Mouse (Mus musculus) kidney, adult 11 months (tissue): ENCODE results near the gene Neu2.
A peak's percentile ranks its signal among the peaks of the same experiment; 100 is the strongest.
"Not testable (repeated sequence)": the region's sequence is repeated elsewhere in the genome, so short reads cannot be mapped to it uniquely, and the experiment has no call there.

Experiments used
- DNase-seq: peaks from one replicate; pipeline ENCODE4 v3.0.0; 2022

Neu2 gene

DNA sequence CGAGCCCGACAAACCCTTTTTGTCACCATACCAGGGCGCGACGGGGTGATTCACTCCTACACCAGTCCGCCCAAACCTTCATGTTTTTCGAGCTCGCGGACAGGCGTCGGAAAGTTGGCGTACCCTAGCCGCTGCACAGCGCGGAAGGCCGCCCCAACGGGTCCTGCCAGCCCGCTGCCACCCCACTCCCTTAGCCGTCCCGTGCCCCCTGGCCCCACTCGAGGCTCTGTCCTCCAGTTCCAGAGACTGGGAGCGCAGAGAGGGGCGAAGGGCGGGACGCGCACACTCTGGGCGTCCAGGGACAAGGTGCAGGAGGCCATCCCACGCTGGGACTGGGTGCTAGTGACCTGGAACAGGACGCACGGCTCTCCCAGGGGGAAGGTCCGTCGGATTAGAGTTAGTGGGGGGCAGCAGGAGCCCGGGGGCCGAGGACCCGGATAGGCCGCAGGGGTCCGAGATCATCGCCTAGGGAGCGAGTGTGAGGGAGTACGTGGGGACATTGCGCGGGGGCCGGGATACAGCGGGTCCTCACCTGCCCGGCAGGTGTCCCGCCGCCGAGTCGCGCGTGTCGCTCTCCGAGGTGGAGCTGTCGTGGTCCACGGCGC, at the start of gene Neu2:
Gene Neu2 (plus strand): TSS at position 329 of the 605 bp plus-strand sequence.
- peak; percentile 52 for DNase-seq

DNA sequence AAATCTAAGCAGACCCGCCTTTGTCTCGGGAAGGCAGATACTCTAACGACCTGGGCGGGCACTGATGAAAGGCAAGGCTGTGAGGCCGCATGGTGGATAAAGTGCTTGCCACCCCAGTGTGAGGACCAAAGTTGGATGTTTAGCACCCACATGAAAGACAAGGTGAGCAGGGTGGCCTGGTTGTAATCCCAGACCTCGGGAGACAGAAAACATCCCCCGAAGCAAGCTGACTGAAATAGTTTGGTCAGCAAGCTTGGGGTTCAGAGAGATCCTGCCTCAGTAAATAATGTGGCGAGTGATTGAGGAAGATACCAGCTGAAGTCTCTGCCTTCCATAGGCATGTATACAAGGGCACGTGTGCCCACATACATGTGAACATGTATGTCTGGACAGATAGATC, 42.2 kb upstream of the Neu2 start:
- no peak for DNase-seq

DNA sequence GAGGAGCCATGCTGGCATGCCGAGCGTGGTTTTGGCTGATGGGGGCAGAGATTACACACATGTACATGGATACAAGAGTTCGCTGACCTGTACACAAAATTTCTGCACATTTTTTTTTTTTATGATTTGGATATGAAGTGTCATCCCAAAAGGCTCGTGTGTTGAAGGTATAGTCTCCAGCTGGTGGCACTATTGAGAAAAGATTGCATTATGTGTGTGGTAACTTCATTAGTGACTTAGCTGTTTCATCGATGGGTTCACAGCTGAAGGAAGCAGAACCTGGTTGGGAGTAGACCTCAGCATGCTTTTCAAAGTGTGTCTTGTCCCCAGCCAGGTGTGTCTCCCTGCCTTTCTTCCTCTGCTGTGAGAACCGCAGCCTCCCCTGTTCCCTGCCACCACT, 41.4 kb upstream of the Neu2 start:
- no peak for DNase-seq

- not testable (repeated sequence) for DNase-seq
These were observed 39.7 kb upstream of the Neu2 start, which contains the start of gene Snorc for GRCm38 (mm10) chr1:87469971-87470370. Snorc (plus strand) TSS chr1:87470271.

- no peak for DNase-seq
These were observed 37.8 kb upstream of the Neu2 start for GRCm38 (mm10) chr1:87471914-87472313.

- DNase-seq, result peak; percentile 78
These were observed 37.1 kb upstream of the Neu2 start for GRCm38 (mm10) chr1:87472576-87472975.

- no peak for DNase-seq
These were observed 34.4 kb upstream of the Neu2 start for GRCm38 (mm10) chr1:87475076-87475895.

DNA sequence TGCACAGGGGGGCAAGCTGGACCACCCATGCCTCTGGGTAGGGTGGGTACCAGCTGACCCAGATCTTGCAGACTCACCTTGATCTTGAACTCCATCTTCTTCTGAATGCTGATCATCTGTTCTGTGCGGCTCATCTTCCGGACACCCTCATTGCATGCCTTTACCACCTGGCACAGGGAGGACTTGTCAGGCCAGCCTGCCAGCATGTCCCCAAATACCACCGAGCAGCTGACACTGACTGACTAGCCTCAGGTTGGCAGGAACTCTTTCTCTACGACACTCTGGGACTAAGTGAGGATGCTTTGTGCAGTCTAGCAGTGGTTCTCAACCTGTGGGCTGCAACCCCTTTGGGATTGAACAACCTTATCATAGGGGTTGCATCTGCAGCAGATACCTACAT, 27.1 kb upstream of the Neu2 start:
- no peak for DNase-seq

GRCm38 (mm10) chr1:87486386-87486785, 23.3 kb upstream of the Neu2 start:
- no peak for DNase-seq

DNA sequence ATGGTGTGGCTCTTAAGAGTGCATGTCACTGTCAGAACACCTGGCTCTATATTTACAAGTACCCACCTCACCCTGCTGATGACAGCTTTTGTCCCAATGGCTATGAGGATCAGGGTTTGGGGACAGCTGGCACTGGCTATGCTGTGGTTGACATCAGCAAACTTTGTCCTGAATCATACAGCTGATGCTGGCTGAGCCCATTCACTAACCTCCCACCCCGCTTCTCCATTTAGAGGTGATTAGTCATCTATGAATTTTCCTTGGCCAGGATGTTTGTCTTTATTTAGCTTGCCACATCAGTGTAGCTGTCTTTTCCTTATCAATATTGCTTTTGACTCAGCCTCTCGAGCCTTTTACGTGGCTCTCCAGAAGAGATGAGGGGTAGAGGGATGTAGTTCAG, 17.4 kb upstream of the Neu2 start:
- no peak for DNase-seq

- no peak for DNase-seq
These were observed 16.1 kb upstream of the Neu2 start for GRCm38 (mm10) chr1:87493542-87493941.

DNA sequence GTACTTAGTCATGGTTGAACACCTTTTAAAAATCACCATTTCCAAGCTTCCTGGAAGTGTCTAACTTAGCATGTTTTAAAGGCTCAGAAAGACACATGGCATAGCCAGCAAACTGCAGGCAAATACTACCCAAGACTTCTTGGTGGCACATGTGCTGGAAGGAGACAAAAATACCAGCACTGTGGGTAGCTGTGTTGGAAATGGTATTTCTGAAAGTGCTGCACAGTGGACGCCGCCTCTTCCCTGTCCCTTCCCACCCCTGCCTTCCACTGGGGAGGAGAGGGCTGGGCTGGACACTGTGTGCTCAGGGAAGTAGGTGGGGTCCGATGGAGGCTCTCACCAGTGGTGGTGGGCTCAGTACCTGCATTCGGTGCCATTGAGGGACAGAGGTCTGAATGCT, 4.2 kb upstream of the Neu2 start:
- no peak for DNase-seq

DNA sequence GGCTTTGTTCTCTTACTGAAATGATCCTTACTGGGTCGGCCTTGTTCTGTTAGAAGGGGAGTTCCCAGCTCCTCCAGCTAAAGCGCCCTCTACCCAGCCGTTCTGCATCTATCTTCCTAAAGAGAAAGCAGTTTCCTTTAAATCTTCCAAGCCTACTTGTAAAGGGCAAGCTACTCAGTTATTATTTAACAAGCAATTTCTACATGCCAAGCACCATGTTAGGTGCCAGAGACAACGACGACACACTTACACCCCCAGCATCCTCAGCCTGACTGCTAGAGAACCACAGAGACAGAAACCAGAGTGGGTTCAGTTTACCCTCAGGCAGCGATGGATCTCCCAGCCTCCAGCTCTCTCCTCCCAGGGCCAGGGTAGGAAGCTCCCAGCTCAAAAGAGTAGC, 1.8 kb upstream of the Neu2 start:
- DNase-seq, result peak; percentile 36

DNA sequence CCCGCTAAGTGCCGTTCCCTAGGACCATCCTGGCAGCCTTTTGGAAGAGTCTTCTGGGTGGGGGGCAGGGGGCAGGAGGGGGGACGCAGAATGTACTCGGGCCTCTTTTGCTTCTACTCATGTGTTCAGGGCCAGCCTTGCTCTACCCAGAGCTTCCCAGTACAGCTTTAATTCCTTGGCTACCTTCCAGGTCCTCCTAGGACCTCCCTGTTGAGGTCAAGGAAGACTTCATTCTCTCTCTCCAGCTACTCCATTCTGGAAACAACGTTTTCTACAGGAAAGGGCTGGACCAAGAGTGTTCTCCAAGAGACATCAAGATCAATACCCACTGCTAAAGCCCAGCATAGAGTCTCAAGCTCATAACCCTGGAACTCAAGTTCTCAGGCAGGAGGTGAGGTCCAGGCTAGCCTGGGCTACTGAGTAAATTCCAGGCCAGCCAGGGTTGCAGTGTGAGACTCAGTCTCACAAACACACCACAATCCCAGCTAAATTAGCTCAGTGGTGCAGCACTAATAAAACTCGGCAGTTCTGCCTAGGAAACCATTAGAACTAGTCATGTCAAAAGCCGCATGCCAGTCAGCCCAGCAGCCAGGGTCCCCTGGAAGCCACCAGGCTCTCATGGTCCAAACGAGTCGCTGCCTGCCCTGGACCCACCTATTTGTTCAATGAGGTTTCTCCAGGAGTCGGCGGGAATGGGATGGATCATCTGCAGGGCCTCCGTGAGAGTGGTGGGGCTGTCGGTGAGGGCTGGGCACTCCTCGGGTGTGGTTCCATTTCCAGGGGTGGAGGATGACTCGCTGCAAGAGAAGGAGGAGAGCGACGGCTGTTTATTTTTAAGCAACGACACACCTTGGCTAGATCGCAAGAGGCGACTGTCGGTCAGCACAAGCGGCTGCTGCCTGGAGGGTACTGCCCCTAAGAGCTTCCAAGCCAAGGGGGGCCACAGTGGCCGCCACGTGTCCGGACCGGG, 813 bp upstream of the Neu2 start:
- DNase-seq, result no peak

DNA sequence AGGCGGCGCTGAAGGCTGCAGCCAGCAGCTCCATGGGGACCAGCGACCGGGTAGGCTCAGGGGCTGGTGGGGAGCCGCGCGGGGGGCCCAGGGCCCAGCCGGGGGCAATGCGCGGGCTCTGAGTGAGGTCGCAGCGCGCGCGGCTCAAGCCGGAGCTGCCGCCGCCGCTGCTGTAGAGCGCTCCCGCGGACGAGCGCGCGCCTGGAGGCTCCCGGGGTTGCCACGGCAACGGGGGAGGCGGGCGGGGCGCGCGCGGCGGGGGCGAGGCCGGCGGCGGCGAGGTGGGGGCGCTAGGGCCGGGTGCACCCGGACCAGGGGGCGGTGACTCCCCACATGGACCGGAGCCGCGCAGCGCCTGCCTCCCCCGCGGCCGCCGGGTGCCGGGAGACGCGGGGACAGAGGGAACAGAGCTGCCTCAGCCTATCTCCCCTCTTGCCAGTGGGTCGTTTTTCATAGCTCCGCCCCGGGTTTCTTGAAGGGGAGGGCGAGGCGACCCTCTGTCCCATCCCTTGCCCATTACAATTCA, 540 bp downstream of the Neu2 start:
- DNase-seq, result no peak

DNA sequence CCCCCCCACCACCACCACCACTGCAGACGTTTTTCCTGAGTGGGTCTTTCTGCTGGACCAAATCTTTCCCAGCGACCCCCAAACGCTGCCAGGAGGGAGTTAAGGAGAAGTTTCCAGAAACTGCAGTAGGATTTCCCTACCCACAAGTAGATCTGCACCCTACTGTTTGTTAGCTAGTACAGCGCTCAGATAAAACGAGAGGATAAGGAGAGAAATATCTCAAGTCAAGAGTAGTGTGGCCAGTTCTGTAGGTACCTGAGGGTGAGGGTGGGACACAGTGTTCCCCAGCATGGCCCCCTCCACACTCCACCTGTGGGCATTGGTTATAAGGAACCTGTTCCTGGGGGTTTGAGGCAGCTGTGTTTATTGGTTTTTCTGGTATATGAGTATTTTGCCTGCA, 1.2 kb downstream of the Neu2 start:
- DNase-seq, result no peak

DNA sequence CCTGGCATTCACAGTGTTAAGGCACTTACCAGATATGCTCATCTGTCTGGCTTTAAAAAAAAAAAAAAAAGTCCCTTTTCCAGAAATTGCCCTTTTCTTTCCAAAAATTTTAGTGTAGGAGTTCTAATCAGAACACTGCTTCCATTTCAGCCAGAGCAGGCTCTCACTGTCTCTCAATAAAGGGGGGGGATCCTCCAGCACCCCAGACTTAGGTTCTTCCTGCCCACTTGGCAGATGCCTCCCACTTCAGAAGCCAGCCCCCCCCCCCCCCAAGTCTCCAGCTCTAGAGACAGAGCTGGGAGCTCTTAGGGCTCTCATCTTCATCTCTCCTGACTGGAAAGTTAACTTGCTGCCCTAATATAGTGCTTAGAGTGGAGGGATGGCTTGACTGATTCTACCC, 10.8 kb downstream of the Neu2 start:
- no peak for DNase-seq

DNA sequence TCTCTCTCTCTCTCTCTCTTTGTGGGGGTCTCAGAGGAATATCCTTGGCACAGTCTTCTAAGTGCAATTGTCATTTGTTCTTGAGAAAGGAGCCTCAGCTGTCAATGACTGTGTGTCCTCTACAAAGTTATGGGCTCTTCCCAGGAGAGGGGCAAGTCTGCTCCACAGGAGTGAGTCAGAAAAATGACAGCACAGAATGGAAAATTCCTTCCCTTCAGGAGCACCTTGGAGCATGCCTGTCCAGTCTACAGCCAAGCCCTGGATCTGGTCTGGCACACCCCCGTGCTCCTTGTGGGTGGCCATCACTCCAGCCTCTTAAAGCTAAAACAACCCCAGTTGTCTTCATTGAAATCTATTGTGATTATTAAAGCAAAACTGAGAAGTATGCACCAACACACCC, 11.8 kb downstream of the Neu2 start:
- DNase-seq, result no peak

DNA sequence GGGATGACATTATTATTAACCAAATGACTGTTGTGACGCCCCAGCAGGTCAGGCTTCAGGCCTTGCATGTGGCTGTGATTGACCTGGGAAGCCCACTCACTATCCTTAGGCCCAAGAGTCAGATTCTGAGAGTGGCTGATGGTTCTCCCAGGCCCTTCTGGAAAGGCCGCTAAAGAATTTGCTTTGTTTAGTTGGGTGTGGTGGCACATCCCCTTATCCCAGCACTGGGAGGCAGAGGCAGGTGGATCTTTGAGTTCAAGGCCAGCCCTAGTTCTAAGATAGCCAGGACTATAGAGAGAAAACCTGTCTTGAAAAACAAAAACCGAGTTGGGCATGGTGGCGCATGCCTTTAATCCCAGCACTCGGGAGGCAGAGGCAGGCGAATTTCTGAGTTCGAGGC, 15.4 kb downstream of the Neu2 start:
- DNase-seq, result no peak

DNA sequence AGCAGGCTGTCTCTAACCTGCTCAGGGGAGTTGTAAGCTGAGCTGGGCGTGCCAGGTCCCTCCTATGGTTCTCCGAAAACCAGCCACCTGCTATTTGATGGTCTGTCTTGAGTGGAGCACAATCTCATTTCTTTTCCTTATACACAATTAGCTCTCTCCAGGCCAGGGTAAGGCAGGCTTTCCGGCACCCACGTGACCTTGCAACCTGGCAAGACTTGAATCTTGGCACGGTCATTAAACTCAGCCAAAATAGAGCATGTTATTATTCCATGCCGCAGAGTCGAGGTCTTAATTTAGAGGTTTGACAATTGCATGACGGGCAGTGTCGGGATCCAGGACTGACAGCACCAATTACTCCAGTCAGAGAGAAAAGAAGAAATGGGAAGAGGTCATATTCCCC, 17.5 kb downstream of the Neu2 start:
- DNase-seq, result peak; percentile 32

GRCm38 (mm10) chr1:87532346-87532745, 22.7 kb downstream of the Neu2 start:
- no peak for DNase-seq

- no peak for DNase-seq
These were observed 24.4 kb downstream of the Neu2 start for GRCm38 (mm10) chr1:87534118-87534517.

GRCm38 (mm10) chr1:87537008-87537407, 27.3 kb downstream of the Neu2 start:
- no peak for DNase-seq
